Mouse (Mus musculus): ENCODE results near the gene Rab3c.

The Rab3c gene

DNA sequence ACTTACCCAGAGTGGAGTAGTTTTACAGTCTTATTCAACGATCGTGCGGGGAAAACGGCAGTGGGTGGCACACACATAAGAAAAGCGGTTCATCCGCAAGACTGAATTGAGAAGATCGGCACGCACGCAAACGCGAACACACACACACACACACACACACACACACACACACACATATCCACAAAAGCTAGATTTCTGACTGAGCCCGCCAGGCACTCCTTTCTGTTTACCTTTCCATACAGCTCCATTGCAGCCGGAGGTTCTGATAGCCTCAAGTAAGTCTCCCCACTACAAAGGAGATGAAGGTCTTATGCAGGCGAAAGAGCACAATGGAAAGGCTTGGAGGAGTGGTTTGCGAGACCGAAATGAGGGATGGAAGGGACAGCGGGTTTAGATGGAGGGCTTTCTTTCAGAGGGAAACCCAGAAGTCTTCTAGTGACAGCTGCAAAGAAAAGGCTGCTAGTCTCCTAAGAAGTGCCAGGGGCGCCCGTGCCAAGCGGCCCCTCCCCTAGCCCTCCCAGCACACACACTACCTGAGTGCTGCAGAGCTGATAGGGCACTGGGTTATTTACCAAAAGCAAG, at the start of gene Rab3c:
Gene Rab3c, minus strand, starts transcription at position 434 of the 582 bp plus-strand sequence.
- DNase-seq (ENCODE audit: low read depth, low spot score) = peak; percentile 16

DNA sequence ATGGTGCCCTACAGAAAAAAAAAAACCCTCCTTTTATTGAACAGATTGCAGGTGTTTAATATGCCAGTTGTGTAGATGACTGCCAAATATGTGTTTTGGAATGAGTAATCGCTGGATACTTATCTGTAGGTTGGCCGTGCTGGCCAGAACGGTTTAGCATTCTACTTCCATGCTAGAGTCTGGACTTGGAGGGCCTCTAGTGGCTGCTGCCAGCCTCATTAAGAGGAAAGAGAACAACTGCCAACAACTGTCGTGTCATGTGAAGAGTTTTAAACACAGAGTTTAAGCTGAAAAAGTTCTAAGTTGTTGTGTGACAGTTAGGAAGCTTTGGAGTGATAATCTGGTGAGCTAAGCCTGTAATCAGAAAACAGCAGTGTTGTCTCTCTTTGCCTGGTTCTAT, 38.0 kb upstream of the Rab3c start:
- no peak for DNase-seq (ENCODE audit: low read depth, low spot score)

DNA sequence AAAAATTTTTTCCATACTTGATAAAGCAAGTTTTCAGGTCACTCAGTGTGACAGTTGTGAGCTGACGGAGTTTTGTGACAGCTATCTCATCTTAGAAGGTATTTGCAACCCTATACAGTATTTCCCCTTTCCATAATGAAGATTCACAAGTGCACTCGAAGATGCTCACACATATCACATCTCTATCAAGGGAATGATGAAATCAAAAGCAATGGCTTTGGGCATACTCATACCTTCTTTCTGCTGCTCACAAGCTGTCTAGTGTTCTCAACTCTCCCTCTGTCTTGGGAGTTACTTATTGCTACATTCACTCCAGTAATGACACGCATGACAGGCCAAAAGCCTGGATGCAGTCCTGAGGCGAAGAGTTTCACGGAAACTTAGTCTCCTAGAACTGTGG, 26.4 kb upstream of the Rab3c start:
- no peak for DNase-seq (ENCODE audit: low read depth, low spot score)

DNA sequence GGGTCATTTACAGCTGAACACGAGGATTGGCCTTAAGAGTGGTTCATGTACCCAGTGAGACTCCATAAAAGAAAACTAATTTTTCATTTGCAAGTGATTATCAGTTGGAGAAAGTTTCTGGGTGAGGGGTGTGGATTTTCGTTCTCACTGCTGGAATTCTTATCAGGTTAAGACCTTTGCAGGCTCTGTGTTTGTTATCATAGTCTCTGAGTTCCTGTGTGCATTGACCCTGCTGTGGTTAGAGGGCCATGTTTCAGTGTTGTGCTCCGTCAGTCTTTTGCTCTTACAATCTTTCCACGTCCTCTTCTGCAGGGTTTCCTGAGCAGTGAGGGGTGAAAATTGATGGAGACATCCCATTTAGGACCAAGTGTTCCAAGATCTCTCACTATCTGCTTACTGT, 16.3 kb upstream of the Rab3c start:
- no peak for DNase-seq (ENCODE audit: low read depth, low spot score)

DNA sequence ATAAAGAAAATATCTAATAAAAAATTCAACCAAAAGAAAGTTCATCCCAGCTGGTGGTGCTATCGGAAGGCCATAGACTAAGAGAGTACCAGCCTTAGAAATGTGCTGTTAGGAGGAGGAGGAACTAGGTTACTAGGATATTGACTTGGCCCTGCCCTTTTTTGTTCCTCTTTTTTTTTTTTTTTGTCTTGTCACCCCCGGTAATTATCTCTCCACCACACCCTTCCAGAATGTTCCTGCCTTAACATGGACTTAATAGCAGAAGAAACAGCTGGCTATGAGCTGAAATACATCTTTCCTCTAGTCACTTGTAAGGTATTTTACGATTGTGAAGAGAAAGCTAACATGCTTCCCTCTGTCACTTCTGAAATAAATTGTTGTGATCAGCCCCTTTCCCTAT, 7.7 kb upstream of the Rab3c start:
- no peak for DNase-seq (ENCODE audit: low read depth, low spot score)

DNA sequence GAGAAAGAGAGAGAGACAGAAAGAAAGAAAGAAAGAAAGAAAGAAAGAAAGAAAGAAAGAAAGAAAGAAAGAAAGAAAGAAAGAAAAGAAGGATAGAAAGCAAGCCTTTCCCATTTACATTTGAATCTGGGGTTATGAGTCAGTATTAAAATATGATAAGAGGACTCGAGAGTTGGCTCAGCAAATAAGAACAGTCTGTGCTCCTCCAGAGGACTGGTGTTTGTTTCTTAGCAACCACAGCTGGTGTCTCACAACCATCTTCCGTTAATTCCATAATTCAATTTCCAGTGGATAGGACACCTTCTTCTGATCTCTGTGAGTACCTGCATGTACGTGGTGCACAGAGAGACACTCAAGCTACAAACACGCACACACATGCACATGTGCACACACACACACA, 3.0 kb upstream of the Rab3c start:
- DNase-seq (ENCODE audit: low read depth, low spot score) = no peak

DNA sequence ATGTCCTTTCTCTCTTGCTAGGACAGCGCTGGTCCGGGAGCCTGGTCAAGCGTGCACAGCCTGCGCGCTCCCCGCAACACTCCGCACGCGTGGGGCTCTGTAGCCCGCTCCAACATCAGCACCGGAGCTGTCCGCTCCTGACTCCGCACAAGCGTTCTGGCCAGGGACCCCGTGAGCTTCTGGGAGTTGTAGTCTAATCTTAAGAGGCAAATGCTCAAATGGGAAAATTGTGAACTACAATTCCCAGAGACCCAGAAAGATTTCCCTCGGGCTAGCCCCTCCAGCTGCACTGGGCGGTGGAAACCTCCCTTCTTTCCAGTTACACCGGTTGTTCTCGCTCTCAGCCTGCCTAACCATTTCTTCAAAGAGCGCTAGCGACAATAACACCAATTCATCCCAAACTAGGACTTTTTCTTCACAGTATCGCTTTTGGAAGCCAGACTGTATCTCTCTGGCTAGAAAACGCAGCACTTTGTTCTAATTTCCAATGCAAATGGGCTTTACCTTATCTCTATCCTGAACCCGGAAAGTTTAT, 701 bp downstream of the Rab3c start:
- DNase-seq (ENCODE audit: low read depth, low spot score) = peak; percentile 92

DNA sequence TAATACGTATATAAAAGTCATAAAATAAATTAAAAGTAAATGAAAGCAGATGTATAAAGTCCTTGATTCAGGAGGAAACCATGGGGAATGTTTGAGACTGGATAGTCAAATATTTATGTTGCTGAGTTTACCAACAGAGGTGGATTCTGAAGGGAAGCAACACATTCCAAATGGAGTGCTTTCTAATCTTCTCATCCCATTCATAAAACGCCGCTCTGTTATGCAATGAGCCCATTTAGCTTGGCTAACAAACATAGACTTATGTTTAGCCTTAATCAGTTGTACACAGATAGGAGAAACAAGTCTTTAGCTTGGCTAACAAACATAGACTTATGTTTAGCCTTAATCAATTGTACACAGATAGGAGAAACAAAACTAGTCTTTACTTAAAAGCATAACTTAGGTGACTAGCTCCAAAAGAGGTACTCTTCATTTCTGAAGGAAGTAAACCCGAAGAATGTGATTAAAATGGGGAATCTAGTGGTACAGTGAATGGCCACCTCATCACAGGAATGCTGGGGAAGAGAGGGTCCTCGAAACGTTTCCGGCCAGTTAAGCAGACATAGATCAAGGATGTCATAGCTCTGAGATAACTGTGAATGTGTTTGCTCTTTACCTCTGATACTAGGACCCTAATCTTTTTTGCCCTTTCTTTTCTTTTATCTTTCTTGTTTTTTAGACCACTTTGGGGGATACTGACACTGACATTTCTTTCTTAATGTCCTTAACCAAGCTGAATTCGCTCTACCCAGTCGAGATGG, 1.6 kb downstream of the Rab3c start:
- no peak for DNase-seq (ENCODE audit: low read depth, low spot score)

DNA sequence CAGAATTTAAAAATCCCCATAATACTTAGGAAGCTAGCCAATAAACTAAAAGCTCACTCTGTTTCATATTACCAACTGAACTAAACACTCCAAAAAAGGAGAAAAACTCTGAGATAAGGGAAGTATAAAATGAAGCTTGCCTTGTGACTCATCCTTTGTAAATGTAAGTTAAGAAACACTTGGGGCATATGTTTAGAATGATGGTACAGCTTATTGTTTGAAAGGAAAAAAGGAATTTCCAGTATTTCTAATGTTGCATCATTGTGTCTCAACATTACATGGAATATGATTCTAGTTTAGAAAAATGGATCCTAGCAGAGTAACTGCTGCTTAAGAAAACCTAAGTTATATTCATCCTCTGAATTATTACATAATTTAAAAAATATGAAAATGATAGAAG, 3.1 kb downstream of the Rab3c start:
- no peak for DNase-seq (ENCODE audit: low read depth, low spot score)

DNA sequence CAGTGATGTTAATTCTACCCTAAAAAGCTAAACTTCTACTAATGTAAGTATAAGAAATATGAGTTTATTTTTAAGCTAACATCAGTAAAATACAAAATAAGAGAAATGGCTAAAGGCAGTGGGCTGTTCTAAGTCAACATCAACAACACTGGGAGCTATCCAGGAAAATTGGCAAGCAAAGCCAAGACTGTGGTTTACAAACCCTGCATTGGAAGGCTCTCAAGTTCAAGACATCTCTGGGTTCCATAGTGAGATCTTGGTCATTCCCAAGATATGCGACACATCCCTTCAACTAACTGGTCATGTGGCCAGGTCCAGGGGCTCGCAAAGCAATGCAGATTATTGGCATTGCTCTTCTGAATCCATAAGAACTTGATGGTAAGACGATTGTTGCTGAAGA, 5.3 kb downstream of the Rab3c start:
- DNase-seq (ENCODE audit: low read depth, low spot score) = no peak

DNA sequence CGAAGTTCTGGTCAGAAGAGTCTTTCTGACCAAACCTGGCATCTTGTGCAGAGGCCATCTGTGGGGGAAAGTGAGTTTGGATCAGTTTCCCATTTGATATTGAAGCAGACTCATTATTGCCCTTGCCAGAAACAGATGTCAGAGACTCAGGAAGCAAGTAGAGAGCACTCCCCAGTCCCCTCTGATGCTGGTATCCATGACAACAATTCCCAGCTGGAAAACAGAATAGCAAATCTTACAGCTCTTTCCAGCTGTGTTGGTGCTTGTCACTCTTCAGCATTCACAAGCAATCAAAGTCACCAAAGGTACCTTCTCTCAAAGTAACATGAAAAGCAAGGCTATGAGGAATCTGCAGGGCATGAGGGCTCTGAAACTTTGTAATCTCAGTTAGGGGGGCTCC, 20.1 kb downstream of the Rab3c start:
- no peak for DNase-seq (ENCODE audit: low read depth, low spot score)

DNA sequence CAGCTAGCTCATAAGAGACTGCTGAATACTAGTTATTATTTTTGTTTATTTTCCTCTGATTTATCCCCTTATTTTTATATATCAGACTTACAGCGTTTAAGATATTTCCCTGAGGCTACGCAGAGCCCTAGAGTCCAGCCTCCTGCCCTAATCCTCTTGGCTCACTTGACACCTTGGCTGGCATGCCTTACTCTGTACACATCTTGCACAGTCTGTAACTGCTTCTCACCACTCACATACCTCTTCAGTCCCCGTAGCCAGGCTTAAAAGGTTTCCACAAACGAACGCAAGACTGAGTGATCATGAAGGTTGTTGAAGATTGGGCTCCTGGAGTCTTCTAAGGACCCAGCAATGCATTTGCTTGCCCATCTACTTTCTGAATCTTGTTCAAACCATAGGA, 29.3 kb downstream of the Rab3c start:
- DNase-seq (ENCODE audit: low read depth, low spot score) = no peak

DNA sequence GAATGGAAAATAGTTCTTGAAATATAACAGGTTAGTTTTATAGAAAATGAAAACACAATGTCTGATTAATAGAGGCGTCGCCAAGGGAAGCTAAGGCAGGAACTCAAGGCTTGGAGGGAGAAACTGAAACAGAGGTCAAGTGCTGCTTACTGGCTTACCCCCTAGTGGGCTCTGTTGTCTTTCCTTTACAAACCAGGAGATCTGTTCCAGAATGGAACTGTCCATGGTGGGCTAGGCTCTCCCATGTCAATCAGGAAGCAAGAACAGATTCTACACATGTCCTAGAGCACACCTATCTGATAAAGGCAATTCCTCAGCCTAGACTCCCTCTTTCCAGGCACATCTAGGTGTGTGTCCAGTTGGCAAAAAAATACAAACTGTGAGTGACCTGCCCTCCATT, 32.3 kb downstream of the Rab3c start:
- DNase-seq (ENCODE audit: low read depth, low spot score) = peak; percentile 64

DNA sequence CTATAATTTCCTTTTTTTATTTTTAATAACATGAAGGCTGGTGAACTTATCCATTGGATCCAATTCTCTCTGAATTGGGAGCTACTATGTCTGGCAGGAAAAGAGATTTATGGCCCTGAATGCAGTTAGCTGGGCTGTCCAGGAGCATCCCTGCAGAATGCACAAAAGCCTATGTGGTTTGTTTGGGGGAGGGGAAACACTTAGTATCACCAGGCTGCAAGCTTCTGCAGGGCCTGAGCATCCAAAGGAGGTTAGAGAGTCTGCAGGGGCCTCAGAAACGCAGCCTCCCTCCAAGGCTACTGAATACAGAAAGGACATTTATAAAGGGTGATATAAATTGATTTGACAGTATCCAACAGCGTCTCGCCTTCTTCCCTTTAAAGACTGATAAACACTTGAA, 41.8 kb downstream of the Rab3c start:
- no peak for DNase-seq (ENCODE audit: low read depth, low spot score)

DNA sequence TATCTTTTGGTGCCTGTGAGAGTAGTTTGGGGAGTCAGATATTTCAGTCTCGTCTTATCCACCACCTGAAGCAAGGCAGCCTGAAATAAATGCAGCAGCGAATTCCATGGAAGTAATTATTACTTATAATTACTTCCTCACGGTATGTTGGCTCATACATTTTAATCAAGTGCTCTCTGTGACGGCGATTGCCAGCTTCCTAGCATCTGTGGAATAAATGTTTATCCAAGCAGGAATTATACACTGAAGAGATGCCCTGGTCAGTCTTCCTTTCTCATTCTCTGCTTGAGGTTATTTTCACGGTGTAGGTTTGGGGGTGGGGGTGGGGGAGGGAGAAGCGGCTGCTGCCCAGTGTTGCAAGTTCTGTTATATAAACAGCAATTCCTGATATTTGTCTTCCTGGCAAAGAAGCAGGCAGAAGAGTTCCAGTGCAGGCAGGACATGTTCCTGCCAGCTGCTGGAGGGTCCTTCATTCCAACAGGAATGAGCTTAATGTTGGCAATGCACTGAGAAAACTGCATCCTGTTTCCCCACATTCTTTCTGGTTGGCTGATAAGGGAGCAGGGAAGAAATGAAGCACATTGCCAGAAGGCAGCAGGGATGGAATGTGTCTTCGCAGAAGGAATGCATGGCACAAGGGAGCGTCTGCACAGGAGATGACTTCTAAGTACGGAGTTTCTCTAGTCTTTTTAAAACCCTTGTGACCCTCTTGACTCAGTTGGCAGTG, 43.4 kb downstream of the Rab3c start:
- DNase-seq (ENCODE audit: low read depth, low spot score) = no peak

DNA sequence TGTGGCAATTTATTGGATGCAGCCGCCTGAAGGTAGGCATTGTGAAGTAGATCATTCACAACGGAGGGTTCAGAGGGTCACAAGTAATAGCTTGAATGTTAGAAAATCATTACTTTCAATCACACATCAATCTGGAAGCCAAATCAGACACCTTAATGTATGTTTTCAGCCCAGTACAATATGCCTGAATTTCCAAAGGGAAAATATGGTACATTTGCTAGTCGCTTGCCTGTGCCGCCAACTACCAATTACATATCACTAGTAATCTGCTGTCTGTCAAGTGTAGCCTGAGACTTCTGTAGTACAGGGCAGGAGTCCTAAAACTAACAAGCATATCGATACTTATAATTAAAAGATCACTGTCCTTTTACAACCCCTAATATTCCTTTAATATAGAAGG, 47.4 kb downstream of the Rab3c start:
- no peak for DNase-seq (ENCODE audit: low read depth, low spot score)

DNA sequence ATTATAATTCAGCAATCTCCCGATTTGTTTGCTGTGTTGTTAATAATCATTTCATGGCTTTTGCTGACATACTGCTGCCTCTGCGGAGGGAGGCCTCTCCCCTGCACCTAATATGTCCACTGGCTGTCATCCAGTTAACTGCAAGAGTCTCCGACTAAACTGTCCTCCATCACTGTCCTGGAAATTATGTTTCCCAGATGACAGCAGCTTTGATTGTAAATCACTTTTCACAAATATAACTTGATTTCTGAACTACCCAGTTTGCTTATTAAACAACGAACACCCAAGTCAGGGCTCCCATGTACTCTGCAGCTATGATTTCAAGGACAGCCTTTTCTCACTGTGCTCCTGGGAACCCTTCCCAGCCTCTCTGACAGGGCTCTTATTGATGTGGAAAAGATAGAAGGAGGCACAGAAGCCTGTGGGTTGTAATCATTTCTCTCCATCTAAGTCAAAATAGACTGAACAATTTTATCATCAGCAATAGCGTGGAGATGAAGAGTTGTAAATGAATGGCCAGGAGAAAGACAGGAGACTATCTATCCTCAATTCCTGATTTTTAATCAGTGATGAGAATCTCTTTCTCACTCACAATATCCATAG, 49.6 kb downstream of the Rab3c start:
- DNase-seq (ENCODE audit: low read depth, low spot score) = no peak

DNA sequence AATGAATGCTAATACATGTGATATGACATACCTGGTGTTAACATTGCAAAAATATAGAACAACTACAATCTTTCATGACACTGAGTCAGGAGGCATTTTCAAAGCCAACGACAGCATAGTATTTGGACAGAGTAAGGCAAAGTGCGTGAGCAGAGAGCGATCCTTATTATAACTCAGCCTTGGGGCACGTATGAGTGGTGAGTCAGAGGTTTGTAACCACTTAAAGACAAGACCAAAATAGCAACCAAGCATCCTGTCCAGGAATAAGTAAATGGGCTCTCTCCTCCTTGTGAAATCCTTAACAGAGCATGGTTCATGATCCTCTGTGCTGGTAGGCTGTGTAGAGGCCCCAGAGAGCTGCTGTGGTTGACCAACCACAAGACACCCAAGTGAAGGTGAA, 50.8 kb downstream of the Rab3c start:
- DNase-seq (ENCODE audit: low read depth, low spot score) = no peak

DNA sequence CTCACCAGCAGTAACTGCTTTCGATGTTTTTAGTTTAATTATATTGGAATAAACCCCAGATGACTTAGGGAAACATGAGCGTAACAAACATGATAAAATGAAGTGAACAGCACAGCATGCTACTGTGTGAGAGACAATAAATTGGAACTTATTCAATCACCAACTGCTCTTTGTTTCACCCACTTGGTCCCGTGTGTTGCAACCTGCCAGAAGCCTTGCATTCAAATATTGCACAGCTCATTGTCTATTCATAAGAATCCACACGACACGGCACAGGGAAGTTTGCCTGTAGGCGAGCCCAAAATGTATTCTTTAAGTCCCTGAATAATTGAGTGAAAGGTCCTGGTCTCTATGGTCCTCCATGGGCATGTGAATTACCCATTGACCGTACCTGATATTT, 61.6 kb downstream of the Rab3c start:
- no peak for DNase-seq (ENCODE audit: low read depth, low spot score)

DNA sequence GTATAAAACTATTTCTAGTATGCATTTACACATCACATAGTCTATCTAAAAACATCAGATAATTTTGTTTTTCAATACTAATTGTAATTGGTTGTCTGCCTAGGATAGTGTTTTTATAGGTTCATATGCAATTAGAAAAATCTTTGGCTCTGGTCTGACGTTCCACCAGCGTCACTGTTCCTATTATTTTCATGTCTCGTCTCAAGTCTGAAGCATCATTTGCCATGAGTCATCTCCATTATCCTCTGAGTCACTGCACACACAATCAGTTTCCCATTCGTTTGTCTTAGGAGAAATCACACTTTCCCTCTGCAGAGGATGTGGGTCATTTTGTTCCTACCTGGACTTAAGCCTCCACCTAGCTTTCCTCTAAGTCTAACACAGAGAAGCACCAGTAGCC, 62.3 kb downstream of the Rab3c start:
- DNase-seq (ENCODE audit: low read depth, low spot score) = no peak

DNA sequence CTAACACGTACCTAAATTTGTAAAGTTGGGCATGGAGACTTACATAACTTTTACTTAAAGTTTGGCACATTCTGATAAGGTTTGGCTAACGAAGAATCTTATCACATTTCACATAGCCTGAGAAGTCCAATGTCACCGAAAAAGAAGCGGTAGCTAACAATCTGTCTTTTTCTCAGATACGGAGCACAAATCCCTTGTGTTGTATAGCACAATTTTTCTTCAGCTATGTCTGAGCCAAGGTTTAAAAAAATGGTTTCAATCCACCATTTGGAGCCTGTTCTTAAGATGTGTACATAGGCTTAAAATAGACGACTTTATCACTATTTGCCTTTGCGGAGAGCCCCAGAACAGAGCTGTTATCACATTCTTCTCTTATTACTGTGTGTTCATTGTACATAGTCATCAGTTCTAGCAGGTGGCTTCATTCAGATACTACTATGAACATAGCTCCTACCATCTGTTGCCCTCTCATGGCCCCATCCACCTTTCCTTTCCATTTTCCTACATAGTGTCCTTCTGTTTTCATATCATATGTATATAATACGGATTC, 69.2 kb downstream of the Rab3c start:
- DNase-seq (ENCODE audit: low read depth, low spot score) = no peak

DNA sequence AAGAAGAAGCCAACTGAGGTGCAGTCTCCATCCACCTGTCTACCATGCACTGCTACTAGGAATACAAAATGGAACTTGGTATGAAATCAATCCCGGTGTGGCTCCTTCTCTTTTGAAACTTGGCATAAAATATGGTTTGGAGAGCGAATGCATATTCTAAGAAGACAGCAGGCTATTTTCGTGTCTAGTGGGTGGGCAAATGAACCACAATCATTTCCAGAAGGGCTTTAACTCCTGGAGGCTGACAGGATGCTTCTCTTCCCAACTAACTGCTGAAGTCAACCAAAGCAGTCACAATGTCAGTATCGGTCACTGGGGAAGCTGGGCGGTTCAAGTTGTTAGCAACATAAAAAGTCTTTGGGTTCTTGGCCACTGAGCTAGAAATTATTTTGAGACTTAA, 81.9 kb downstream of the Rab3c start:
- DNase-seq (ENCODE audit: low read depth, low spot score) = no peak

All from ZHBTc4 (cell line).